ENCODE assay signal across 8 mouse cellular contexts in the genomic region with DNA sequence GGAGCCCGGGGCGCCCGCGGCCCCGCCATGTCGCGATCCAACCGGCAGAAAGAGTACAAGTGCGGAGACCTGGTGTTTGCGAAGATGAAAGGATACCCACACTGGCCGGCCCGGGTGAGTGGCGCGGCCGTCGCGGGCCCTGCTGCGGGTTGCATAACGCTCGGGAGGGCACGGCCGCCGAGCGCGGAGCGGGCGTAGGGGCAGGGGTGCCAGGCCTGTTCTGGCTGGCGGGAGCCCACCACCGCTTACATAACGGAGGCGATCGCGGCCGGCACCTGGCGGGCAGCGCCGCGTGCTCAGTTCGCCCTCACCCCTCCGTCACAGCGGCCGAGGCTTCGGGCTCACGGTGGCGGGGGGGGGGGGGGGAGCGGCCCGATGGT. TPM values are rescaled to one million over a fixed set of nuclear protein-coding genes. Genes with fewer than 3 reads are reported as not detected.
DNase-seq lines count a peak whose midpoint lies in the region; TF ChIP-seq lines count a peak whose summit lies in the region.

No protein-coding gene starts in this region.

- peak; percentile 80 to 91 for DNase-seq in adrenal gland, adult (ENCODE audit: inconsistent age in 2 of 2, low spot score in 1 of 2)
- DNase-seq in adrenal gland, adult 8-10 months = no peak
- no peak for DNase-seq in ES-E14 (ENCODE audit: low read depth, low spot score)
- DNase-seq in heart, adult 11 months = peak; percentile 98
- peak; percentile 71 for DNase-seq in kidney, adult 2 months
- DNase-seq in lung, adult 2 months = no peak
- DNase-seq in skeletal muscle tissue, adult 2 months (ENCODE audit: low read depth, low spot score) = peak; percentile 93

- H3K27me3 ChIP-seq in kidney, adult 2 months (replicated peaks; ENCODE audit: control insufficient read depth, insufficient read depth, low read length) = no peaks in the 10 kb centered on the region

- H3K4me1 ChIP-seq in ES-E14 (ENCODE audit: control insufficient read depth in 2 of 2, insufficient read depth in 2 of 2, low read length in 2 of 2, poor library complexity in 1 of 2) = peaks cover 5 to 8% of the 10 kb centered on the region in 2 experiments; a peak in 3 of 4 replicates
- H3K4me1 ChIP-seq in cortical plate, adult 2 months (ENCODE audit: control insufficient read depth, insufficient read depth, low read length) = peaks cover 10% of the 10 kb centered on the region; the same call in 1 of the 2 replicates
- H3K4me1 ChIP-seq in kidney, adult 2 months (ENCODE audit: control insufficient read depth, insufficient read depth, low read length) = peaks cover 28% of the 10 kb centered on the region
- H3K4me1 ChIP-seq in lung, adult 2 months (ENCODE audit: control insufficient read depth, insufficient read depth, low read length) = peaks cover 17% of the 10 kb centered on the region

- no peak for TF ChIP-seq CTCF in cortical plate, adult 2 months (IDR thresholded peaks at IDR 0.05; ENCODE audit: extremely low read depth, insufficient read depth, low read length)
- no peak for TF ChIP-seq CTCF in kidney, adult 2 months (conservative IDR thresholded peaks at IDR 0.05; ENCODE audit: insufficient read depth, insufficient read length, low read depth, low read length)
- TF ChIP-seq CTCF in lung, adult 2 months (IDR thresholded peaks at IDR 0.05; ENCODE audit: insufficient read depth, low read length) = no peak

- peak overlapping the region; percentile 95 for H3K27ac ChIP-seq in ES-E14 (ENCODE audit: insufficient read depth, low read depth, low read length, poor library complexity, severe bottlenecking)
- H3K27ac ChIP-seq in cortical plate, adult 2 months (ENCODE audit: insufficient read depth, low read length) = peak overlapping the region; percentile 99
- H3K27ac ChIP-seq in kidney, adult 2 months (ENCODE audit: insufficient read depth, low read depth, low read length) = peak overlapping the region; percentile 94

- TF ChIP-seq POLR2A in cortical plate, adult 2 months (IDR thresholded peaks at IDR 0.05; ENCODE audit: extremely low read depth, insufficient read depth, low read length) = no peak
- TF ChIP-seq POLR2A in kidney, adult 2 months (IDR thresholded peaks at IDR 0.05; ENCODE audit: low read depth, low read length) = no peak
- no peak for TF ChIP-seq POLR2A in lung, adult 2 months (IDR thresholded peaks at IDR 0.05; ENCODE audit: borderline replicate concordance, extremely low read depth, low read depth, low read length)

- H3K9me3 ChIP-seq in ES-E14 (ENCODE audit: control insufficient read depth, insufficient read depth, low read depth, low read length) = no peaks in the 10 kb centered on the region

- H3K36me3 ChIP-seq in ES-E14 (ENCODE audit: control insufficient read depth, insufficient read depth, low read length, poor library complexity, severe bottlenecking) = peaks cover 5% of the 10 kb centered on the region; the same call in 1 of the 2 replicates
- no peaks in the 10 kb centered on the region for H3K36me3 ChIP-seq in kidney, adult 2 months (ENCODE audit: control insufficient read depth, insufficient read depth, low read length)

- in situ Hi-C loops in ES-E14 (cut with MboI; ENCODE audit: low sequenced_read_pairs in 2 of 2, unreplicated experiment in 2 of 2) = no loop called here

- H3K9ac ChIP-seq in ES-E14 (ENCODE audit: insufficient read depth, low read depth, low read length, poor library complexity, severe bottlenecking) = peak overlapping the region; percentile 100

- under 1% methylated on average over 47 of the region's 47 CpGs for WGBS in kidney, adult 2 months
- WGBS in lung, adult 2 months = under 1% methylated on average over 43 of the region's 47 CpGs

- H3K4me3 ChIP-seq in ES-E14 (ENCODE audit: insufficient read depth in 1 of 2, low read depth in 1 of 2, low read length in 2 of 2, poor library complexity in 1 of 2, severe bottlenecking in 1 of 2) = peak overlapping the region; percentile 79 to 97
- peak overlapping the region; percentile 88 for H3K4me3 ChIP-seq in cortical plate, adult 2 months (ENCODE audit: insufficient read depth, low read length)
- peak overlapping the region; percentile 67 for H3K4me3 ChIP-seq in kidney, adult 2 months (ENCODE audit: insufficient read depth, low read depth, low read length)
- H3K4me3 ChIP-seq in lung, adult 2 months (replicated peaks; ENCODE audit: extremely low read depth, low read depth, low read length) = peak overlapping the region; percentile 97

TF ChIP-seq in ES-E14, 5 proteins besides CTCF, POLR2A, EP300 and RAD21:
- no peak for TF ChIP-seq ZC3H11A (IDR thresholded peaks at IDR 0.05; ENCODE audit: borderline replicate concordance, low read depth, low read length)
- TF ChIP-seq ZNF384 (IDR thresholded peaks at IDR 0.05; ENCODE audit: low read depth, low read length) = no peak
- no peak for TF ChIP-seq CHD2 (IDR thresholded peaks at IDR 0.05; ENCODE audit: low read depth, low read length)
- TF ChIP-seq MAFK (IDR thresholded peaks at IDR 0.05; ENCODE audit: insufficient read depth, low read depth, low read length) = no peak
- TF ChIP-seq HCFC1 (IDR thresholded peaks at IDR 0.05; ENCODE audit: borderline replicate concordance, insufficient read depth, low read length) = no peak

RNA-seq across cellular contexts. Expression of a gene that starts 0.5 kb away (rescaled TPM):
- total RNA-seq in adrenal gland, adult 8-10 months (2022) = 100 to 1,000 TPM; 163 to 180 (median 172) TPM
- total RNA-seq in ES-E14 (2012; rRNA removed) = 296 and 312 TPM in 2 replicates
- 169 and 175 TPM in 2 replicates for polyA plus RNA-seq in cortical plate, adult 2 months (2012; rRNA removed)
- 104 and 113 TPM in 2 replicates for polyA plus RNA-seq in kidney, adult 2 months (2012; rRNA removed)
- polyA plus RNA-seq in lung, adult 2 months (2012; rRNA removed) = 51.6 and 82.6 TPM in 2 replicates

RNA-seq across cellular contexts. Expression of a gene that starts 12.7 kb away (rescaled TPM):
- 100 to 1,000 TPM; 121 to 146 (median 131) TPM for total RNA-seq in adrenal gland, adult 8-10 months (2022)
- 154 and 162 TPM in 2 replicates for total RNA-seq in ES-E14 (2012; rRNA removed)
- polyA plus RNA-seq in cortical plate, adult 2 months (2012; rRNA removed) = 69.2 and 72.4 TPM in 2 replicates
- polyA plus RNA-seq in kidney, adult 2 months (2012; rRNA removed) = 71.9 and 100 TPM in 2 replicates
- 26.7 and 45.8 TPM in 2 replicates for polyA plus RNA-seq in lung, adult 2 months (2012; rRNA removed)

RNA-seq across cellular contexts. Expression of a gene that starts 21.2 kb away (rescaled TPM):
- total RNA-seq in adrenal gland, adult 8-10 months (2022) = 10 to 100 TPM; 47.5 to 49.4 (median 48.7) TPM
- 40.2 and 53.8 TPM in 2 replicates for total RNA-seq in ES-E14 (2012; rRNA removed)
- 36.6 and 37.2 TPM in 2 replicates for polyA plus RNA-seq in cortical plate, adult 2 months (2012; rRNA removed)
- 36.3 and 37.3 TPM in 2 replicates for polyA plus RNA-seq in kidney, adult 2 months (2012; rRNA removed)
- polyA plus RNA-seq in lung, adult 2 months (2012; rRNA removed) = 26.2 and 30.7 TPM in 2 replicates

RNA-seq across cellular contexts. Expression of a gene that starts 23.5 kb away (rescaled TPM):
- total RNA-seq in adrenal gland, adult 8-10 months (2022) = 10 to 100 TPM; 17.9 to 20.0 (median 19.5) TPM
- 33.6 and 40.1 TPM in 2 replicates for total RNA-seq in ES-E14 (2012; rRNA removed)
- polyA plus RNA-seq in cortical plate, adult 2 months (2012; rRNA removed) = 11.3 and 12.0 TPM in 2 replicates
- 11.0 and 11.5 TPM in 2 replicates for polyA plus RNA-seq in kidney, adult 2 months (2012; rRNA removed)
- 10.7 and 12.8 TPM in 2 replicates for polyA plus RNA-seq in lung, adult 2 months (2012; rRNA removed)

RNA-seq across cellular contexts. Expression of a gene that starts 23.9 kb away (rescaled TPM):
- total RNA-seq in adrenal gland, adult 8-10 months (2022) = 10 to 100 TPM; 18.6 to 27.6 (median 21.9) TPM
- total RNA-seq in ES-E14 (2012; rRNA removed) = 22.0 and 25.5 TPM in 2 replicates
- polyA plus RNA-seq in cortical plate, adult 2 months (2012; rRNA removed) = 45.0 and 48.7 TPM in 2 replicates
- 19.3 and 27.3 TPM in 2 replicates for polyA plus RNA-seq in kidney, adult 2 months (2012; rRNA removed)
- polyA plus RNA-seq in lung, adult 2 months (2012; rRNA removed) = 28.3 and 29.7 TPM in 2 replicates

Comparison
In these comparisons a context has a peak if more than half of its experiments do, and no peak if none do; other contexts are left out.
1. DNase-seq: peak in adrenal gland, adult (2 of 2), heart, adult 11 months (single experiment), kidney, adult 2 months (single experiment) and skeletal muscle tissue, adult 2 months (single experiment); none in adrenal gland, adult 8-10 months (single experiment), ES-E14 (single experiment) and lung, adult 2 months (single experiment).
2. Peak in every context shown above with its lines, with median percentiles within 50 percentile points of each other: H3K27ac ChIP-seq and H3K4me3 ChIP-seq.